Mouse (Mus musculus) heart, postnatal 0 days (tissue): ENCODE data around the gene Celsr3.

Experiments
- CTCF ChIP-seq: IDR thresholded peaks from 2 replicates; pipeline ENCODE4 v1.5.1; 2016; ENCODE audit warnings: antibody characterized with exemption, control low read depth, low read depth
- EP300 ChIP-seq: IDR thresholded peaks from 2 replicates; pipeline ENCODE4 v1.6.1; 2016; ENCODE audit warnings: antibody characterized with exemption, low read depth

- TF ChIP-seq CTCF (peak; percentile 64), EP300 (0 out of 2 replicates have a peak, but pooled peaks have one; percentile 14)
Observed at GRCm38 (mm10) chr9:108853635-108854240, 27.6 kb downstream of the Celsr3 start.
